Mouse (Mus musculus) small intestine, adult 2 months (tissue): ENCODE data around the gene Gm6583.

Source experiments
- CTCF ChIP-seq: fragments of 200-500 bp; IDR thresholded peaks from 2 replicates; pipeline ENCODE4 v1.5.1; 2012; ENCODE audit warnings: low read depth, mild to moderate bottlenecking, control low read depth, inconsistent platforms, low read length, moderate library complexity, mixed read lengths; ENCODE audit not compliant: insufficient replicate concordance, insufficient read length; ENCODE audit errors: extremely low read depth
- POLR2A ChIP-seq: fragments of 200-500 bp; IDR thresholded peaks from 2 replicates; pipeline ENCODE4 v1.6.1; 2012; ENCODE audit warnings: low read depth, mild to moderate bottlenecking, control low read depth, inconsistent platforms, low read length, moderate library complexity

DNA sequence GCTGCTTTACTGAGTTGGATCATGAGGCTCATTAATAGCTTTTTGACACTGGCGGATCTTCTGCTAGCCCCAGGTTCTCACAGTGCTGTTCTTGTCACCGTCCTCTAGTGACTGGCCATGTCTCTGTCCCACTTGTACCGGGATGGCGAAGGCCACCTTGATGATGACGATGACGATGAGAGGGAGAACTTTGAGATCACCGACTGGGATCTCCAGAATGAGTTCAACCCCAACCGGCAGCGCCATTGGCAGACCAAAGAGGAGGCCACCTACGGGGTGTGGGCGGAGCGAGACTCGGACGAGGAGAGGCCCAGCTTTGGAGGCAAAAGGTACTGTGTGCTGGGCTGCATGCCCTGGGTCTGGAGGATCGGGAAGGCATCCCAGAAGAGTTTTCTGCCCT is 28.0 kb downstream of the Gm6583 start:
- no peak for TF ChIP-seq POLR2A
- TF ChIP-seq CTCF: no peak
